Mouse (Mus musculus) hindbrain, embryonic 16.5 days (tissue): ENCODE measurements around the gene Cyp2d40. TPM values are rescaled to one million over a fixed set of nuclear protein-coding genes. Genes with fewer than 3 reads are reported as not detected.

ENCODE experiments used
- ATAC-seq: fragments of 200-750 bp; cut with Nextera tagmentation; 2 replicates; pipeline ENCODE4 v1.8.0; 2017; ENCODE audit warnings: moderate TSS enrichment, moderate library complexity
- H3K27ac ChIP-seq: fragments of 300-500 bp; sonication (generic); 2 replicates; pipeline ENCODE4 v1.5.1; 2014; ENCODE audit warnings: low read depth, mild to moderate bottlenecking, control low read depth, low read length, moderate library complexity
- H3K27me3 ChIP-seq: fragments of 300-500 bp; sonication (generic); replicated peaks from 2 replicates; pipeline ENCODE4 v1.6.1; 2014; ENCODE audit warnings: low read length; ENCODE audit not compliant: control insufficient read depth, insufficient read depth
- H3K36me3 ChIP-seq: fragments of 300-500 bp; sonication (generic); 2 replicates; pipeline ENCODE4 v1.6.1; 2014; ENCODE audit warnings: mild to moderate bottlenecking, low read length, moderate library complexity, mixed read lengths; ENCODE audit not compliant: control insufficient read depth, insufficient read depth
- H3K4me1 ChIP-seq: fragments of 300-500 bp; sonication (generic); 2 replicates; pipeline ENCODE4 v1.6.1; 2014; ENCODE audit warnings: low read depth, low read length; ENCODE audit not compliant: control insufficient read depth, insufficient read depth
- H3K4me2 ChIP-seq: fragments of 300-500 bp; sonication (generic); 2 replicates; pipeline ENCODE4 v1.6.1; 2014; ENCODE audit warnings: mild to moderate bottlenecking, low read length, control low read depth, moderate library complexity
- H3K4me3 ChIP-seq: fragments of 300-500 bp; sonication (generic); 2 replicates; pipeline ENCODE4 v1.5.1; 2014; ENCODE audit warnings: mild to moderate bottlenecking, low read length, control low read depth, moderate library complexity
- H3K9ac ChIP-seq: fragments of 300-500 bp; sonication (generic); 2 replicates; pipeline ENCODE4 v1.6.1; 2014; ENCODE audit warnings: low read depth, mild to moderate bottlenecking, control low read depth, low read length, moderate library complexity
- H3K9me3 ChIP-seq: fragments of 300-500 bp; sonication (generic); 2 replicates; pipeline ENCODE4 v1.6.1; 2014; ENCODE audit warnings: mild to moderate bottlenecking, low read length, moderate library complexity; ENCODE audit not compliant: control insufficient read depth
- WGBS: fragments of 180-500 bp; shearing (Covaris S2); extraction: QIAGEN DNeasy Blood & Tissue Kit; methylation state at CpG from one replicate; pipeline ENCODE4 v1.1.7; 2014; 5-methylcytosine and 5-hydroxymethylcytosine counted together
- polyA plus RNA-seq: library from polyadenylated mRNA; unstranded; fragments of >200 nt; fragmentation: Nextera tagmentation; extraction: Ambion mirVana; gene quantifications from 2 replicates; pipeline ENCODE4 v1.2.1, GENCODE M21; 2015

Cyp2d40 gene
- not detected in 2 replicates for polyA plus RNA-seq

- 93% methylated on average over 9 of the region's 9 CpGs for WGBS
Observed at GRCm38 (mm10) chr15:82763631-82764420, at the start of gene Cyp2d40. TSS of gene Cyp2d40 (minus strand) at chr15:82764183.

GRCm38 (mm10) chr15:82810556-82810955 is 46.6 kb upstream of the Cyp2d40 start:
- Histone ChIP-seq H3K4me2 (no peak overlapping the region), H3K4me1 (no peaks in the 10 kb centered on the region), H3K4me3 (no peak overlapping the region), H3K9me3 (no peaks in the 10 kb centered on the region), H3K27ac (no peak overlapping the region), H3K36me3 (no peaks in the 10 kb centered on the region; the same call in 1 of the 2 replicates), H3K9ac (no peak overlapping the region), H3K27me3 (no peaks in the 10 kb centered on the region)
- no peak for ATAC-seq
- WGBS: 88% methylated on average over 1 of the region's 1 CpGs

More at GRCm38 (mm10) chr15:82763631-82764420, at the start of gene Cyp2d40:
- H3K36me3 ChIP-seq: no peaks in the 10 kb centered on the region
- no peaks in the 10 kb centered on the region for H3K4me1 ChIP-seq
- no peaks in the 10 kb centered on the region for H3K9me3 ChIP-seq
- H3K27me3 ChIP-seq: no peaks in the 10 kb centered on the region
- no peak within 1 kb of the TSS for H3K27ac ChIP-seq
- ATAC-seq: no peak
- no peak within 1 kb of the TSS for H3K4me2 ChIP-seq
- no peak within 1 kb of the TSS for H3K4me3 ChIP-seq
- H3K9ac ChIP-seq: no peak within 1 kb of the TSS

DNA sequence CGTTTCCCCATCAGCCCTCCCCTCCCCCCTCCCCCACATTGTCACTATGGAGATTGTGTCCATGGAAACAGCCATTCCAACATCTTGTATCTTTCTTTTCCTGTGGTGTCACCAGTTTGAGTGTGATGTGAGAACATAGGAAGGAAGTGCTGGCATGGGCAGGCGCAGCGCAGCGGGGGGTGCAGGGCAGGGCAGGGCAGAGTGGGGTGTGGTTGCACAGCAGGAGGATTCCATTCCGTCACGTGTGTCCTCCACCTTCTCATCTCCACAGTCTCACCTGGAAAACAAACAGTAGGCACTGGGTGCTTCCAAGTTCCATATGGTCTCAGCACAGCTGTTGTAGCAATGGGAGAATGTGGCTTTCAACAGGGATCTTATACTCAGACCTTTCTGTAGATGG is 45.5 kb upstream of the Cyp2d40 start:
- H3K9me3 ChIP-seq: no peaks in the 10 kb centered on the region
- peaks cover 3% of the 10 kb centered on the region; the same call in 1 of the 2 replicates for H3K4me1 ChIP-seq
- no peaks in the 10 kb centered on the region for H3K36me3 ChIP-seq
- no peak for ATAC-seq
- H3K27ac ChIP-seq: no peak overlapping the region
- H3K9ac ChIP-seq: no peak overlapping the region
- H3K4me3 ChIP-seq: no peak overlapping the region
- WGBS: 55% methylated on average over 6 of the region's 6 CpGs
- H3K4me2 ChIP-seq: no peak overlapping the region
- H3K27me3 ChIP-seq: no peaks in the 10 kb centered on the region

GRCm38 (mm10) chr15:82806969-82807763 is 43.2 kb upstream of the Cyp2d40 start:
- WGBS: 77% methylated on average over 5 of the region's 5 CpGs

DNA sequence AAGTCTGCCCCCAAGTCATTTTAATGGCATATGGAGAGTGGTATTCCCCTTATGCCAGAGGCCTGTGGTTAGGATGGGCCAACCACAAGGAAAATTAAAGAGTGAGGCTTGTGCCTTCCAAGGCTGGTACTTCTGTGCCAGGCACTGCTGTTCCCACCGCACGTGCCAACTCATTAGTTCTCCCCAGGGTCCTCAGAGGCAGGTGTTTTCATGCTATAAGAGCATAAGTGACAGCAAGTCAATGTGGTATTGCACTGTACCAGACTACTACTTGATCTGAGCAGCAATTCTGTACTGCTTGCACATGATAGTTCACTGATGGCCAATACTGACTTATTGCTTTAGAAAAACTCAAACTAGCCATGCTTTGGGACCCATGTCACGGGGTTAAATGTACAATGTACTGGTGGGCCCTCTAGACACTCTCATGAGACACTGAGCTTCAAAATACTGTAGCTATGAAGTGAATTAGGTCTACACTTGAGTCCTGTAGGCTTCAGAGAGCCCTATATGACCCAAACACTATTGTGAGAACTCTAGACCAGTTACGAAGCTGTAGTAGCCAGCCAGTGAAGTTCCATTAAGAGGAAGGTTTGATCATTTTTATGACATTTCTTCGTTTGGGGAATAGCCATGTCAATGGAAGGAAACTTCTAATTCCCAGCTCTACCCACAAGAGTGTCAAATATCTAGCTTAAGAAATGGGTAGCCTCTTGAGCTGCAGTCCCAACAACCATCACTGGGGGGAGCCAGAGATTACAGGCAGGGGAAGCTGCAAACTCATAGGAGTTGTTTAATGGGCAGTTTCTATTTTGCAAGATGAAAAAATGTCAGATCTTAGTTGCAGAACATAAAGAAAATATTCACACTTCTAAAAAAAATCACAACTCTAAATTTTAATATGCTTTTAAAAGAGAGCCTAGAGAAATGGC is 41.0 kb upstream of the Cyp2d40 start:
- no peak overlapping the region for H3K9ac ChIP-seq
- H3K4me2 ChIP-seq: no peak overlapping the region
- H3K27me3 ChIP-seq: no peaks in the 10 kb centered on the region
- no peak overlapping the region for H3K4me3 ChIP-seq
- peak; percentile 56 for ATAC-seq
- H3K36me3 ChIP-seq: no peaks in the 10 kb centered on the region
- H3K4me1 ChIP-seq: peaks cover 3% of the 10 kb centered on the region; the same call in 1 of the 2 replicates
- H3K9me3 ChIP-seq: no peaks in the 10 kb centered on the region
- H3K27ac ChIP-seq: no peak overlapping the region; the same call in 1 of the 2 replicates
- 54% methylated on average over 5 of the region's 5 CpGs for WGBS

More at GRCm38 (mm10) chr15:82806969-82807763, 43.2 kb upstream of the Cyp2d40 start:
- Histone ChIP-seq H3K4me3 (no peak overlapping the region), H3K9ac (no peak overlapping the region), H3K4me1 (peaks cover 3% of the 10 kb centered on the region; the same call in 1 of the 2 replicates), H3K27me3 (no peaks in the 10 kb centered on the region), H3K27ac (no peak overlapping the region), H3K36me3 (no peaks in the 10 kb centered on the region), H3K4me2 (no peak overlapping the region), H3K9me3 (no peaks in the 10 kb centered on the region)
- no peak for ATAC-seq

DNA sequence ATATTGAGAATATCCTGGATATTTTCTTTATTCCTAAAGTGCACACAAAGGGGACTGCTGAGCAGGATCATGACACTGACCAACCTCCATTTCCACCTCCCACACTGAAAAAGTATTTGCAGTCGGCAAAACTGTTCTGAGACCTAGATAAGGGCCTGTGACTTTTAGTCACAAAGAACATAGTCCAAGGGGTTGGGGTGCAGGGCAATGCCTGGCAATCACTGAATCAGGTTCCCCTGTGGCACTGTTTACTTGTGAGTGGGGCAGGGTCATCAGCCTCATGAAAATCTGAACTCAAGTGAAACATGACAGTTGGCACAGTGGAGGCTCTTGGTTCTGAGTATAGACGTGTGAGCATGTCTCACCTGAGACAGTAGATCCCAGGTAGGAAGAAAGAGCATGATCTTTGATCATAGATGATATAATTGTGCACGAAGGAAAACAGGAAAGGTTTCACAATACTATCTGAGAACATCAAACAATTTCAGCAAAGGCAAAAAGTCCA is 32.0 kb upstream of the Cyp2d40 start:
- Histone ChIP-seq H3K4me2 (no peak overlapping the region), H3K27ac (no peak overlapping the region), H3K9me3 (no peaks in the 10 kb centered on the region), H3K4me3 (no peak overlapping the region), H3K36me3 (no peaks in the 10 kb centered on the region), H3K4me1 (no peaks in the 10 kb centered on the region), H3K27me3 (no peaks in the 10 kb centered on the region), H3K9ac (no peak overlapping the region)
- no peak for ATAC-seq
- WGBS: 83% methylated on average over 3 of the region's 3 CpGs

- Histone ChIP-seq H3K4me3 (no peak within 1 kb of the TSS), H3K4me1 (no peaks in the 10 kb centered on the region), H3K27ac (no peak within 1 kb of the TSS), H3K27me3 (no peaks in the 10 kb centered on the region), H3K9me3 (no peaks in the 10 kb centered on the region), H3K9ac (no peak within 1 kb of the TSS), H3K36me3 (no peaks in the 10 kb centered on the region), H3K4me2 (no peak within 1 kb of the TSS)
- ATAC-seq: no peak
- 83% methylated on average over 5 of the region's 5 CpGs for WGBS
Observed at GRCm38 (mm10) chr15:82794277-82794676, 30.3 kb upstream of the Cyp2d40 start, which contains the start of gene Cyp2d26. TSS of gene Cyp2d26 (minus strand) at chr15:82794294.

GRCm38 (mm10) chr15:82793868-82794267 is 29.9 kb upstream of the Cyp2d40 start:
- 94% methylated on average over 6 of the region's 6 CpGs for WGBS
- Histone ChIP-seq H3K4me2 (no peak overlapping the region), H3K9ac (no peak overlapping the region), H3K27me3 (no peaks in the 10 kb centered on the region), H3K27ac (no peak overlapping the region), H3K36me3 (no peaks in the 10 kb centered on the region), H3K4me3 (no peak overlapping the region), H3K4me1 (no peaks in the 10 kb centered on the region), H3K9me3 (no peaks in the 10 kb centered on the region)
- no peak for ATAC-seq
